Mouse (Mus musculus) 3134 (cell line): Measurements from ENCODE around the gene Aga.
"Not testable (repeated sequence)": the region's sequence is repeated elsewhere in the genome, so short reads cannot be mapped to it uniquely, and the experiment has no call there.

Source experiments
- DNase-seq: peaks from one replicate; pipeline ENCODE4 v3.0.0-alpha.2; 2011; ENCODE audit warnings: low spot score; ENCODE audit not compliant: insufficient read length; ENCODE audit errors: extremely low read depth

Aga gene

GRCm38 (mm10) chr8:53511551-53512127 is at the start of gene Aga:
TSS of gene Aga (plus strand) at chr8:53511727.
- peak; percentile 100 for DNase-seq

GRCm38 (mm10) chr8:53489063-53489462 is 22.5 kb upstream of the Aga start:
- no peak for DNase-seq

GRCm38 (mm10) chr8:53496216-53496615 is 15.3 kb upstream of the Aga start:
- no peak for DNase-seq

- DNase-seq = no peak
These were observed 14.6 kb upstream of the Aga start for GRCm38 (mm10) chr8:53496885-53497326.

- not testable (repeated sequence) for DNase-seq
These were observed 26.5 kb downstream of the Aga start for GRCm38 (mm10) chr8:53538049-53538448.

- no peak for DNase-seq
These were observed 28.1 kb downstream of the Aga start for GRCm38 (mm10) chr8:53539585-53539984.

GRCm38 (mm10) chr8:53562441-53563040 is 51.0 kb downstream of the Aga start:
- no peak for DNase-seq

GRCm38 (mm10) chr8:53566223-53566622 is 54.7 kb downstream of the Aga start:
- DNase-seq = no peak
